Mouse (Mus musculus): ENCODE measurements around the gene C1qc.

The C1qc gene

GRCm38 (mm10) chr4:136894821-136895220 is 2.0 kb upstream of the C1qc start:
- no peak for DNase-seq

- peak in 1 of 2 experiments; percentile 18 for DNase-seq
Observed at GRCm38 (mm10) chr4:136893691-136894543, 1.1 kb upstream of the C1qc start.

GRCm38 (mm10) chr4:136892371-136892770 is 494 bp downstream of the C1qc start:
- no peak for DNase-seq

GRCm38 (mm10) chr4:136891115-136891514 is 1.8 kb downstream of the C1qc start:
- DNase-seq, result no peak

- DNase-seq, result no peak
Observed at GRCm38 (mm10) chr4:136889981-136890380, 2.9 kb downstream of the C1qc start.

- DNase-seq, result no peak
Observed at GRCm38 (mm10) chr4:136887714-136888113, 5.2 kb downstream of the C1qc start.

GRCm38 (mm10) chr4:136886101-136886500 is 6.8 kb downstream of the C1qc start, which contains the start of gene C1qb:
C1qb (minus strand) TSS chr4:136886187.
- DNase-seq, result no peak

GRCm38 (mm10) chr4:136878601-136879000 is 14.3 kb downstream of the C1qc start:
- peak in 1 of 2 experiments; percentile 29 for DNase-seq

- no peak for DNase-seq
Observed at GRCm38 (mm10) chr4:136878171-136878570, 14.7 kb downstream of the C1qc start.

- peak; percentile 23 to 41 for DNase-seq
Observed at GRCm38 (mm10) chr4:136876971-136877370, 15.9 kb downstream of the C1qc start.

- no peak for DNase-seq
Observed at GRCm38 (mm10) chr4:136875012-136875411, 17.9 kb downstream of the C1qc start.

- DNase-seq, result no peak
Observed at GRCm38 (mm10) chr4:136868371-136868770, 24.5 kb downstream of the C1qc start.

- DNase-seq, result no peak
Observed at GRCm38 (mm10) chr4:136867690-136868345, 25.0 kb downstream of the C1qc start.

GRCm38 (mm10) chr4:136865531-136865930 is 27.3 kb downstream of the C1qc start:
- no peak for DNase-seq

GRCm38 (mm10) chr4:136864751-136865470 is 28.0 kb downstream of the C1qc start:
- DNase-seq, result no peak

GRCm38 (mm10) chr4:136863517-136863916 is 29.3 kb downstream of the C1qc start:
- DNase-seq, result no peak

- DNase-seq, result no peak
Observed at GRCm38 (mm10) chr4:136862411-136862810, 30.5 kb downstream of the C1qc start.

GRCm38 (mm10) chr4:136861806-136862205 is 31.1 kb downstream of the C1qc start:
- DNase-seq, result no peak

GRCm38 (mm10) chr4:136860022-136860421 is 32.8 kb downstream of the C1qc start:
- no peak for DNase-seq

GRCm38 (mm10) chr4:136855081-136855480 is 37.8 kb downstream of the C1qc start:
- DNase-seq, result no peak

- no peak for DNase-seq
Observed at GRCm38 (mm10) chr4:136852989-136853388, 39.9 kb downstream of the C1qc start.

GRCm38 (mm10) chr4:136852119-136852518 is 40.7 kb downstream of the C1qc start:
- DNase-seq, result no peak

- no peak for DNase-seq
Observed at GRCm38 (mm10) chr4:136848565-136848964, 44.3 kb downstream of the C1qc start.

Data from kidney, adult 8-10 months (tissue).